Mouse (Mus musculus): ENCODE data around the gene Zc3h15.
A peak's percentile ranks its signal among the peaks of the same experiment; 100 is the strongest.
"Not testable (repeated sequence)": the region's sequence is repeated elsewhere in the genome, so short reads cannot be mapped to it uniquely, and the experiment has no call there.

Gene Zc3h15

DNA sequence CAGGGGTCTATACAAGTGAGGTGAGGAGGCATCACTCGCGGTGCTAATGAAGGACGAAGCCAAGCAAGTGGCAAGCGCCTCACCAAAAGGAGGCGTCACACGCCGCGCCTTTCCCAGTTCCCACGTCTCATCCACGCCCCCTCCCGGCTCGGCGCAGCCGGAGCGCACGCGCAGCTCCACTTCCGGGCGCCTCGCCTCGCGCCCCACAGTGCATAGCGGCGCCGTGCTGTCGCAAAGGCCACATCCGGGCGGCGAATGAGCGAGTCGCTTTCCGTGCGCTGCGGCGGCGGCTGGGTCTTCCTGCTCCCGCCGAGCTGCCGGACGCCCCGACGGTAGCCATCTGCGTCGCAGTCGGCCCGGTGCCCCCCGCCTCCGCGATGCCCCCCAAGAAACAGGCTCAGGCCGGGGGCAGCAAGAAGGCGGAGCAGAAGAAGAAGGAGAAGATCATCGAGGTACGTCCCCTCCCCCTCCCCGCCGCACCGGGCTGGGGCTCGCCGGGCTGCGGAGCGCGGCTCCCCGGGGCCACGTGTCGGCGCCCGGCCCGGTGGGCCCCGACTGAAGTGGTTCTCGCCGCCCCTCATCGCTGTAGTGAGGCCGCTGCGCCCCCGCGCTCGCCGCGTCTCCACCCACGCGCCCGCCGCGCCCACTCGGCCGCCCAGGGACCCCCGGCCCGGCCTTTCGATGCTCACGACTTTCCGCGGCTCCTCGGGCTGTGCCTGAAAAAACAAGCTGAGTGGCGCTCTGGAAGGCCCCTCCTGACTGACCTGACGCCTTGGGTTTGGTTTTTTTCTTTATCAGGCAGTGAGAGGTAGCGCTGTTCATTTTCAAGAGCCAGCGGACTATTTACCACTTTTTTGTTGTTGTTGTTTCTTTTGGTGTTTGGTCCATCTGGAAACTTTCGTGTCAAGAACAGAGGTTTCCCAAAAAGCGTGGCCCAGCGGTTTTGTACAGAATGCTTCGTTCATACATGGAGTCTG lies at the start of gene Zc3h15:
Gene Zc3h15 (plus strand): TSS at position 160 of the 977 bp plus-strand sequence.
- DNase-seq = peak; percentile 93

DNA sequence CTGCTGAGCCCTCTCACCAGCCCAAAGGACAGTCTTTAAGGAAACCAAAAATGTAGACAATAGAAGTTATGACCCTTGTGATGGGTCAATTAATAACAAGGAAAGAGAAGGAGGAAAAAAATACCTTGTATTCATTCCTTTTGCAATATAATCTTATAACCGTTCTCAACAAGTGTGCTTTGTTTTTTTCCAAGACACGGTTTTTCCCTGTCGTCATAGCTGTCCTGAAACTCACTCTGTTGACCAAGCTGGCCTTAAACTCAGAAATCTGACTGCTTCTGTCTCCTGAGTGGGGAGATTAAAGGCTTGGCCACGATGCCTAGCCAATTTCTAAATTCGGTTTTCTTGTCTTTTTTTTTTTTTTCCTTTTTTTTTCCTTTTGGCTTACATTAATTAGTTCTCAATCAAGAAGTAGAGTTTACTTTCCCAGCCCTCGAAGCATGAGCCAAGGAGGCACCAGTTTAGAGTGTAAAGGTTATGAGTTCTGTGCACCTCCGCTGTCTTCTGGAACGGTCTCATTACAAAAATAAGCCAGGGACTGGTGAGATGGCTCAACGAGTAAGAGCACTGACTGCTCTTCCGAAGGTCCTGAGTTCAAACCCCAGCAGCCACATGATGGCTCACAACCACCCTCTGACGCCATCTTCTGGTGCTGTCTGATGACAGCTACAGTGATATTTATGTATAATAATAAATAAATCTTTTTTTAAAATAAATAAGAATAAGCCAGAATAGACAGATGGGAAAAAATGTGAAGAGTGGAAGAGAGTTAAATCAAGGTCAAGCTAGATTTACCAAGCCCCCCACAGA lies 23.5 kb upstream of the Zc3h15 start:
- no peak for DNase-seq

DNA sequence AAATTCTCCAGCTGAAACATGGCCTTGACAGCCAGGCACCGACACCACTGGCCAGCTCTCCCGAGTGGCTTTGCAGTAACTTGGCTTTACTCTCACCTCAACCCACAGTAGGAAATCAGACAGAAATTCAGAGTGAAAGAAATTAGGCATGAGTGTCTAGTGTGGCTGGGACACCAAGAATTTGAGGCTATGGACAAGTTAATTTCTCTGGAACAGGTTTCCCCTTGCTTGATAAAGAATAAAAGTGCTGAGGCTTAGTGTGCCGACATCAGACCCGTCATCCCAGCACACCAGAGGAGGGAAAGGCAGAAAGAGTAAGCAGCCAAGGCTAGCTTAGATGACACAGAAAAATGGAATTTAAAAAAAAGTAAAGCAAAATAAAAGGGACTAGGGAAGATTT lies 22.7 kb upstream of the Zc3h15 start:
- DNase-seq = no peak

DNA sequence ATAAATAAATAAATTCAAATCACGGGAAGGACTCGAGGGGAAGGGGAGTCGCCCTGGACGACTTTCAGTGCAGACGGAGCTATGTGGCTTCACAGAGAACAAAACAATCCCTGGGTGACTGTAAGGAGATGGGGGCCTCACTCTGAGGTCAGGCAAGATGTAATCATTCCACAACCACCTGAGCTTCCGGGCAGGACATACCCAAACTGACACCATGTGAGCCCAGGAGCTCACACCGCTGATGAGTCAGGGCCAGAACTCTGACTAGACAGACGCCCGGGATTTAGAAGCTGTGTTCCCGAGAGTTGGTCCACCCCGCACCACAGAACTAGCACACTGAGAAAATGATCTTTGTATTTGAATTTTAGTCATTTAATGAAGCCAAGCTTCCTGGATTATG lies 21.4 kb upstream of the Zc3h15 start:
- DNase-seq = no peak

DNA sequence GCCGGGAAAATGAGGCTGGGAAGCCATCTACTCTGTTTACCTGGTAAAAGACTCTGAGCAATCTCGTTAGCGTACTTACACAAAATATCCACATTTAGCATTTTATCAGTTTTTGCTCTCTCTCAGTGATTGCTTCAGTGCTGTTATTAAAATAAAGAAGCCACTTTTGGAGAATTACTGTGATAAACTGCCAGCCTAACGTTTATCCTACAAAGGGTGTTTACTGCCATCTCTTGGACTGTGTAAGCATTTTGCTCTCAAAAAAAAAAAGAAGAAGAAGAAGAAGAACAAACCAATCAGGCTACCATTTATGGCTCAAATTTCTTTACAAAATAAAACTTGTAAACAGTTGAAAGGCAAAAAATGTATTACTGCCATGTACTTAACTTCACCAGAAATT lies 20.2 kb upstream of the Zc3h15 start:
- no peak for DNase-seq

DNA sequence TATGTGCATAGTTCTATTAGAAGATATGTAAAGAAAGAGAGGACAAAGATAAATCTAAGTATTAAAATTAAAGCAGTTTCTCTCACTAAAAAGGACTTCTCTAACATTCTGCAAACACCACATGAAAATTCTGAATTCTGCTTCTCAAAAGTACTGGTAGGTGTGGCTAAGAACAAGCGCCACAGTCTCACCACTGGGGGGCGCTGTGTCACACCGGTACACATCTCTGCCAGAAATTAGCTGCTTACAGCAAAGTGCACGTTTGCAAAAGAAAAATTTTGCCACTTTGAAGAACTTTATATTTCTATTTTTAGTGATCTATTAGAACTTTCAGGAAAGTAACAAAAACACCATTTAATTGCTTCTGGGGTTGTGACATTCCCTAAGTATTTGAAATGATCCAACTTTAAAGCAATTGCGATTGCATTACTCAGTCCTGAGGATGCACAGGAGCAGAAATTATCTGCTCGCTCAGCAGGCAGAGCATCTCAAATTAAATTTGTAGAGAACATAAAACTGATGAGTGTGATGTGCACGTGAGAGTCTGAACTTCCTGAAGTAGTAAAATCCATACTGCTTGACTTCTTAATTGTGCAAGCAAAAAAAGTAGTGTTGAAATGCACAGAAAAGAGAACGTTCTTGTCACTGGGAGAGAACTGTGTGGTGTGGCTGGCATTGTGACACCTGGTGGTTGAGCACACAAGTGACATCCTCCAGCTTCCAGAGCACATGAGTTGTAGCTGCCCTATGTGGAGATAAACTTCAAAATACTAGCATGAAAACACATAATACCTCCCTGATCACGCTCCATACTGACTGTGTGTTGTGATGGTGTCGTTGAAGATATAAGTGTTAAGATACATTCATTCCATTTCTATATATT lies 18.8 kb upstream of the Zc3h15 start:
- peak; percentile 51 for DNase-seq

DNA sequence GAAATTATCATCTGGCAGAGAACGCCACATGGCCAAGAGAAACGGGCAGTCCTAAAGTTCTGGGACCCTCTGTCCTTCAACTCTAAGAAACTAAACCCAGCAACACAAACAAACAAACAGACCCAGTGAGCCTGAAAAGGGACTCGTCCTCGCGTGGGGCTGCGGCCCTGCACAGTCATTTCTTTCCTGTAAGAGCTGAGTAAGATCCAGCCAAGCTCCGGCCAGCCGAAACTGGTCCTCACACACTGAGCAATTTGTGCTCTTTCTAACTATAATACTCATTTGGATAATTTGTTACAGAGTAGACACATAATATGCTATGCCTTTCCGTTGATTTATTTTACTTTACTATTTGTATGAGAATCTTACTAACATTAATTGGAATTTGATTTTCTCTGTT lies 17.4 kb upstream of the Zc3h15 start:
- no peak for DNase-seq

DNA sequence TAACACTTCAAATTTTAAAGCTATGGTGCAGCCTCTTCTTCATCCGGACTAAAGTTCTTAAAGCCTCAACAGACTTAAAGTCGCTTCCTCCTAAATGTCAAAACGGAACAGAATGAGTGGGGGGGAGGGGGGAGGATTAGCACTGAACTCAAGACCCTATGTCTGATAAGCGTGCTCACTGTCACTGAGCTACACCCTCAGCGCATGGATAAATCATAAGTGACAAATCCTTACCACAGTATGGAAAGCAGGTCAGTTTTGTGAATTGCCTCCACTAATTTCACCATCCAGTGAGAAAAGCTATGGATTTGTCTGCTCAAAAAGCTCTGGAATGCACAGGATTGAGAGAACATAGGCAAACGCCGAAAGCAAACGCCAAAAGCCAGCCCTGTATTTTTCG lies 16.7 kb upstream of the Zc3h15 start:
- no peak for DNase-seq

DNA sequence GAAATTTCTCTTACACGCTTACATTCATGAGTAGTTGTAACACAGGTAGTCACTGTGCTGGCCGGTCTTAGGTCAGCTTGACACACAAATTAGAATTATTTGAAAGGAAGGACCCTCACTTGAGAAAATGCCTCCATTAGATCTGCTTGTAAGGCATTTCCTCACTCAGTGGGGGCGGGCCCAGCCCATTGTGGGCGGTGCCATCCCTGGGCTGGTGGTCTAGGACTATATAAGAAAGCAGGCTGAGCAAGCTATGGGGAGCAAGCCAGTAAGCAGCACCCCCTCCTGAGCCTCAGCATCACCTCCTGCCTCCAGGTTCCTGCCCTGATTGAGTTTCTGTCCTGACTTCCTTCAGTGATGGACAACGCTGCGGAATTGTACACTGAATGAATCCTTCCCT lies 16.3 kb upstream of the Zc3h15 start:
- no peak for DNase-seq

DNA sequence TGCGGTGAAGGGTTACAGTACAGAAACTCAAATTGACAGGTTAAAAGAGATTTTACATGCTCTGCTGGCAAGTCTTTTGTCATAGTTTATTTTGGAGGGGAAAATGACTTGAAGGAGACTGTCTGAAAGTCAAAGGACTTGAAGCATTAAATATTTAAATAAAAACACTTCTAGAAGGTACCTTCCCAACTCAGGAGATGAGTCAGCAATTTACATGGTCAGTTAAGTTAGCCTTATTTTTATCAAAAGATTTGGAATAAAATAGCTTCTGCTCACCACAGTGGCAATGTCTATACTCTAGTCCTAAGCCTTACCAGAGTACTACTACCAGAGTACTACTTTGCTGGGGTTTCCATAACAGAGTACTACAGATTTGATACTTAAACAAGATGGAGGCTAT lies 2.2 kb upstream of the Zc3h15 start:
- DNase-seq = no peak

DNA sequence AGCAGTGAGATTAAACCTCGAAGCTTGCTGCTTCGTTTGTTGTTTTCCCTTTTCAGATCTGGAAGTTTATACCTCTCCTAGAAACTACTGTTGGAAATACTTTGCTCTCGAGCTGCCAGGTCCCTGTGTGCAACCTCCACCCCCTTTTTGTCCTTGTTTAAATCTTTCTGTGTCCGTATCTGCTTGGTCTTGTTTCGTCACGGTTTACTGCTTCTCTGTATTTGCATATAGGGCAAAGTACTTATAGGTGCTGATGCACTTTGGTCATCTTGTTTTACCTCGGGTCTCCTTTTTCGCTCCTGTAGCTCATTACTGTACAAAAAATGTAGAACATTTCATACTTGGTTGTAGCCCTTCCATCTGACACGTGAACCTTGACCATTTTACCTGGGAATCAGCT lies 4.7 kb downstream of the Zc3h15 start:
- DNase-seq = no peak

DNA sequence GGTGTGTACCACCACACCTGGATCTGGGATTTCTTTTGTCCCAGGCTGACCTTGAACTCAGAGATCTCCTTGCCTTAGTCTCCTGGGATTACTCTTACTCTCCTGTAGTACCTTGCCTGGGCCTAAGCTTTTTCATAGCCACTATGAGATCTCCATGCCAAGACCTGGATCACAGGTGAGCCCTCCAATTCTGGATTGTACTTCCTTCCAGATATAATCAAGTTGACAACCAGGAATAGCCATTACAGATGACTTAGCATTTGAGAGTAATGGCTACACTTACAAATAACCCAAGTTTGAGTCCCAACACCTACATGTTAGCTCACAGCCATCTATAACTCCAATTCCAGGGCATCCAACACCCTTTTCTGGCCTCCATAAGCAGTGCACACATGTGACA lies 8.4 kb downstream of the Zc3h15 start:
- DNase-seq = no peak

DNA sequence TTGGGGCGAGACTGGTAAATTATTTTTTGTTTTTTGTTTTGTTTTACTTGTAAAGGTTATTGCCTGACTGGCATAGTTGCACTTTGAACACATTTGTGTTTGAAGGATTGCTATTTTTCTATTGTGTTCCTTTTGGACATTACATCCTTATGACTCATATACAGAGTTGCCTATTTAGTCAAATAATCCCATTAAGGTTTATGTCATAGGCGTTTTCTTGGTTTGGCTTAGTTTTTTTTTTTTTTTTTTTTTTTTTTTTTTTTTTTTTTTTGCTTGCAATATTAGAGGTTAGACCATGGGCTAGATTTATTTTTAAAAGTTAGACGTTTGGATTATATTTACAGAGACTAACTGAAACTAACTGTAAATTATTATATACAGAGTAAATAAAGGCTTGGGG lies 15.0 kb downstream of the Zc3h15 start:
- DNase-seq = no peak

DNA sequence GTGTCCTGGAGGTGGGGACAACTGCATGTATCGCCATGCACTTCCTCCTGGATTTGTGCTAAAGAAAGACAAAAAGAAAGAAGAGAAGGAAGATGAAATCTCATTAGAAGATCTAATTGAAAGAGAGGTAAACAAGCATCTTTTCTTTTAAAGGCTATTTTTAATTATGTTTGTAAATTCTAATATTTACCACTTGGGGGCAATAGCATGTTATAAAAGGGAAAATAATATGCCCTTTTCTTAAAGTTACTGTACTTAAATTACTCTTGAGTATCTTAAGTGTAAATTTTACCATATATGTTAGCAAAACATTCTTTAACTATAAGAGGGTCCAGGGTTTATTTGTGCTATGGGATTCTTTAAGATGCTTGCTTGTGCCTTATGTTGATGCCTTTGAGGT lies 15.9 kb downstream of the Zc3h15 start:
- no peak for DNase-seq

DNA sequence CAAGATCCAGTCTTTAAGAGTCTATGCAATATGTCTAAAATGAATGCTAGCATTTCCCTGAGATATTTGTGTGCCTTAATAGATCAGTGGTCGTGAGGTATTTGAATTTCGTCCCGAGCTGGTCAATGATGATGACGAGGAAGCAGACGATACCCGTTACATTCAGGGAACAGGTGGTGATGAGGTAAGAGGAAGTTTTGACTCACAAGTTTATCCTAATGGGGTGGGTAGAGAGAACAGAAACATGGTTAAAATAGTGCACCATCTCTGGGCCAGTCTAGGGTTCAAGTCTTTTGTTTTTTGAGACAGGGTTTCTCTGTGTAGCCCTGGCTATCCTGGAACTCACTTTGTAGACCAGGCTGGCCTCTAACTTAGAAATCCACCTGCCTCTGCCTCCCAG lies 17.1 kb downstream of the Zc3h15 start:
- no peak for DNase-seq

DNA sequence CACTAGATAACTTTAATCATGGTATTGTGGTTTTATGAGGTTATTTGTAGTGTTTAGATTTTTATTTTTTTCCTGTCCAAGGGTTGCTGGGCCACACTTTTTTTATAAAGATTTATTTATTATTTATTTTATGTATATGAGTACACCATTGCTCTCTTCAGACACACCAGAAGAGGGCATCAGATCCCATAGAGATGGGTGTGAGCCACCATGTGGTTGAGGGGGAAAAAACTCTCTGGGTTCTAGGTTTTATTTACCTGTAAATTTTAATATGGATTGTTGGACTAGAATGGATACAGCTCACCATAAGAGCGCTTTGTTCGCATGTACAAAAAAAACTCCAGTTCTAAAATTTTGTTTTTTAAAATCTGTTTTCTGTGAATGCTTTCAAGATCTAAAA lies 20.8 kb downstream of the Zc3h15 start:
- not testable (repeated sequence) for DNase-seq

DNA sequence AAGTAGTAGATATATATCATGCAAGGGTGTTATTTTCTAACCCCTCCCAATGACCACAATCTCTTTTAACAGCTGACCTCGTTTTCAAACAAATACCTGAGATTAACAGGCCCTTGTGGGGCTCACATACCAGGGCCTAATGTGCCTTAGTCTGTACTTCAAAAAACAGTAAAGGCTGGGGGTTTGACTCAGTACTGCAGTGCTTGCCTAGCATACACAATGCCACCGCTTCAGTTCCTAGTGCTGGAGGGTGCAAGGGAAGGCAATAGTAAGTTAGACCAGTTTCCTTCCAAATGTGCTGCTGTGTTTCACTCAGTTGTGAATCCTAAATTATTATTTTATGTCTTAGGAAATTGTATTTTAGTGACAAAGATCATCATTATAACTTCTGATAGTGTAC lies 23.2 kb downstream of the Zc3h15 start:
- DNase-seq = no peak

DNA sequence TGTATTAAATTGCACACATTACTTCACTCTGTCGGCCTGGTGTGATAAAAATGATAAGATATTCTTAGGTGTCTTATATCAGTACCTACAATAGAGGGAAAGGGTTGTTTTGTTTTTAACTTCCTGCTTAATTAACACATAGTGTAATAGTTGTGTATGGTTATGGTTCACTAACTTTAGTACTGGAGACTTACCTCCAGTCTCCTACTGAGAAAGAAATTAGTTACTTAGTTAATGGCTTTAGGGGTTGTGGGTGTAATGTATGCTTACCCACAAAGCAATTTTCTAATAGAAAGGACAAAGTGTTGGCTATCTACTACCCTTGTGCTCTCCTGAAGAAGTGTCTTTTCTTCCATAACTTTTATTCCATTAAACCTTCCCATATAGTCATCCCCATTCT lies 23.8 kb downstream of the Zc3h15 start:
- no peak for DNase-seq

DNA sequence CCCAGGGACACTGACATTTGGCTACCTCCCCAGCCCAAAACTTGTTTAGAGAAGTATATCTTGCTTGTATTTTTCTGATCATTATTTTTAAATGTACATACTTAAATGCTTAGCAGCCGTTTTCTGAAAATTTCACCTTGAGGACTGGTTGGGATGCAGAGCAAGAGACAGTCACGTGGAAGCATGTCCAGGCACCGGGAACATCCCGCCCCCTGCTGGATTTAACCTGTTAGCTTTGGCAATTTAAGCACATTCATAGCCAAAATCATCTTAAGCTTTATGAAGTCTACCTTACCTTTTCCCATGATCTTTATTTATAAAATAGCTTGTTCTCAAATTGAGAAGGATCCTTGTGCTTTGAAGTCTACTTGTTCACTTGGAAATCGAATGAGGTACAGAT lies 25.8 kb downstream of the Zc3h15 start:
- no peak for DNase-seq

DNA sequence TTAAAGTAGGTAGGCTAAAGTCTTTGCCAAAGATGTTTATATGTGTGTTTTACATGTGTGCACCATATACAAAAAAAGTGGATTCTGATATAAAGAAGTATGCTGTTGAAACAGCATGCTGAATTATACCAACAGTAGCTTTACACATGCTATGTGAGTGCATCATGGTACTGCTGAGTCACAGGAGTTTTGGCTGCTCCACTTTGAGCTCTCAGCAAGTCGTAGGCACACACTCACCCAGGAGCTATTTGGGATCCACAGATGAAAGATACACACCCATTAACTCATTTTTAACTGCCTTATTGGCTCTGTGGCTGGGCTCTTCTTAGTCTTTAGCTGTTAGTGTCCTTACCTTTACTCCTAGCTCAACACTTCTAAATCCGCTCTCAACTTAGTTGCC lies 27.6 kb downstream of the Zc3h15 start:
- no peak for DNase-seq

DNA sequence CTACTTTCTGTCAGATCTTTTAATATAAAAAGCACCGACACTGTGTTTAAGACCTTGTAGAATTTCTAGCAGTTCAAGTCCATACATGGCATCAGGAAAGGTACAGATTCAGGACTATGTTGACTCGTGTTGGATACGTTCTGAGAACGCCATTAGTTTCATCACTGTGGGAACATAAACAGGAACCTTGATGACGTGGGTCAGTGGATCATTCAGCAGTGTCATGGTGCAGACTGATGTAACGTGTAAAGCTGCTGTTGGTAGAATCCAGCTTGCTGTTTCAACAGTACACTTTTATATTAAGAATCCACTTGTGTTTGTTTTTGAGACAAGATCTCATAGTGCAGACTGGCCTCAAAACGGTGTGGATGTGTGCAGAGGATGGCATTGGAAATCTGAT lies 28.8 kb downstream of the Zc3h15 start:
- DNase-seq = no peak

DNA sequence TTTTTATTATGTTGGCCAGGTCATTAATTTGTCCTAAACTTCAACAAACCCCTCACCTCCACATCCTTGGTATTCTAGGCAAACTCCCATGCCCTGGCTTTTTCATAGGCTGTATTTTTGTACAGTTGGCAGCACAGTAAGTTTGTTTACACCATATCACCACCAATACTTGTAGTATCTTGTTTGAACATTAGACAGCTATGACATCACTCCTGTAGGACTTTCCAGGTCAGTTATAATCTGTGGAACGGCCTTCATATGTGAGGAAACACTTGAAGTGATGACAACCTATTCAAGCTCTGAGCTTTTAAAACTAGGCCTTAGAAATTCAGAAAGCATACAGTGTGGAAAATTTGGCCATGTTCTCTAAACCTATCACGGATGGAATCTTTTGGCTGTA lies 29.6 kb downstream of the Zc3h15 start:
- DNase-seq = no peak

DNA sequence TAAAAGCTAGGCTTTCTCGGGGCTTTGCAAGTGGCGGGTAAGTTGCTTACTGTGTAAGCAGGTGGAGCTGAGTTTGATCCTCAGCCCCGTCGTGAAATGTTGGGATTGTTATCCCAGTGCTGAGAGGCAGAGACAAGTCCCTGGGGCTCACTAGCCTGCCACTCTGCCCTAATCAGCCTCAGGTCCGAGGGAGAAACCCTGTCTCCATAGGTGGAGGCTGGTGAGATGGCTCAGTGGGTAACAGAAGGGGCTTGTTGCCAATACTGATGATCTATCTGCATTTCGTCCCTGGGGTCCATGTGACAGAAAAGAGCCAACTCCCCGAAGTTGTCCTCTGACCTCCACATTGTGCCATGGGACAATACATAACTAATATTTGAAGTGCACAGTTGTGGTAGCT lies 30.2 kb downstream of the Zc3h15 start:
- no peak for DNase-seq
